Mouse (Mus musculus) cerebellum, adult 2 months (tissue): ENCODE data around the gene March10. TPM values are rescaled to one million over a fixed set of nuclear protein-coding genes. Genes with fewer than 3 reads are reported as not detected.

Experiments used
- DNase-seq, 2 experiments: peaks; one replicate each; pipeline ENCODE4 v3.0.0; 2021
- H3K27ac ChIP-seq: fragments of 200-500 bp; 2 replicates; pipeline ENCODE4 v1.5.1; 2012; ENCODE audit warnings: low read length, control low read depth, inconsistent platforms; ENCODE audit not compliant: insufficient read depth
- H3K27me3 ChIP-seq: fragments of 200-500 bp; 2 replicates; pipeline ENCODE4 v1.6.1; 2012; ENCODE audit warnings: inconsistent platforms, mild to moderate bottlenecking, low read length, moderate library complexity; ENCODE audit not compliant: control insufficient read depth, insufficient read depth
- H3K4me1 ChIP-seq: fragments of 200-500 bp; 2 replicates; pipeline ENCODE4 v1.6.1; 2011; ENCODE audit warnings: low read length; ENCODE audit not compliant: control insufficient read depth, insufficient read depth
- H3K4me3 ChIP-seq: fragments of 200-500 bp; replicated peaks from 2 replicates; pipeline ENCODE3; 2011; ENCODE audit warnings: mild to moderate bottlenecking, low read depth, low read length, control low read depth; ENCODE audit not compliant: insufficient read depth
- CTCF ChIP-seq: fragments of 200-500 bp; IDR thresholded peaks from 2 replicates; pipeline ENCODE4 v1.5.1; 2011; ENCODE audit warnings: low read depth, mild to moderate bottlenecking, control low read depth, low read length, moderate library complexity, borderline replicate concordance; ENCODE audit not compliant: insufficient read depth
- POLR2A ChIP-seq: fragments of 200-500 bp; IDR thresholded peaks from 2 replicates; pipeline ENCODE4 v1.6.1; 2011; ENCODE audit warnings: low read length, control low read depth, borderline replicate concordance; ENCODE audit not compliant: insufficient read depth
- WGBS: fragments of 180-500 bp; shearing (Covaris S2); methylation state at CpG from one replicate; pipeline ENCODE4 v1.1.7; 2018; 5-methylcytosine and 5-hydroxymethylcytosine counted together
- polyA plus RNA-seq: library from polyadenylated mRNA; depleted of rRNA; stranded (reverse); fragments of >200 nt; gene quantifications from 2 replicates; pipeline ENCODE4 v1.2.3, GENCODE M21; 2012

March10 gene
- polyA plus RNA-seq, 1 experiment, result 0.39 TPM

DNA sequence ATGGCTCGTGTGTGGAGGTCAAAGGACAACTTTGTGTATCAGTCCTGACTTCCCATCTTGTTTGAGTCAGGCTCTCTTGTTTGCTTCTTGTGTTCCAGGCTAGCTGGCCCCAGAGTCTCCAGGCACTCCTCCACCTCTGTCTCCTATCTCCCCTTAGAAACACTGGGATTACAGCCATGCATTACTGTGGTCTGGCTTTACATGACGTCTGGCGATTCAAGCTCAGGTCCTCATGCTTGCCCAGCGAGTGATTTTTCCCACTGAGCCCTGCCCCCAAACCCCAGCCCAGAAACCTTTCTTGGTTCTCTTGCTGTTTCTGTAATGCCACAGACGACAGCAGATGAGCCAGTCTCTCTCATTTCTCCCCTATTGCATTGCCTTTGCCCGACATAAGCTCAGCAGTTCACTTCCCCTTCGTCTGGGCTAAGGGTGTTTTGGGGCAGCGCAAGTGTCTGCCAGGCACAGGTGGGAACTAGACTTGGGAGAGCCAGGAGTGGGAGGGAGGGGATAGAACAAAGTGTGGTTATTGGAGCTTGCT is 8.0 kb upstream of the March10 start:
- Histone ChIP-seq H3K4me3 (no peak overlapping the region), H3K4me1 (no peaks in the 10 kb centered on the region), H3K27ac (no peak overlapping the region), H3K27me3 (no peaks in the 10 kb centered on the region; the same call in 1 of the 2 replicates)
- no peak for DNase-seq
- WGBS, result 74% methylated on average over 8 of the region's 8 CpGs
- no peak for TF ChIP-seq CTCF
- TF ChIP-seq POLR2A, result no peak

- no peak overlapping the region for H3K27ac ChIP-seq
- H3K27me3 ChIP-seq, result no peaks in the 10 kb centered on the region; the same call in 1 of the 2 replicates
- H3K4me3 ChIP-seq, result no peak overlapping the region
- H3K4me1 ChIP-seq, result peaks cover 3% of the 10 kb centered on the region; the same call in 1 of the 2 replicates
- 52% methylated on average over 5 of the region's 5 CpGs for WGBS
- no peak for TF ChIP-seq POLR2A
- TF ChIP-seq CTCF, result no peak
- DNase-seq, result no peak
Measured at GRCm38 (mm10) chr11:105459900-105460299, 3.4 kb upstream of the March10 start.

- TF ChIP-seq CTCF, result no peak
- no peak for TF ChIP-seq POLR2A
- peak overlapping the region; percentile 21 for H3K4me3 ChIP-seq
- H3K27ac ChIP-seq, result no peak overlapping the region
- DNase-seq, result no peak
- H3K27me3 ChIP-seq, result no peaks in the 10 kb centered on the region
- WGBS, result 29% methylated on average over 7 of the region's 7 CpGs
- H3K4me1 ChIP-seq, result peaks cover 3% of the 10 kb centered on the region; the same call in 1 of the 2 replicates
Measured at GRCm38 (mm10) chr11:105457041-105457440, 506 bp upstream of the March10 start.

GRCm38 (mm10) chr11:105455118-105455517 is 1.4 kb downstream of the March10 start:
- no peak overlapping the region for H3K27ac ChIP-seq
- 94% methylated on average over 5 of the region's 5 CpGs for WGBS
- no peak for DNase-seq
- TF ChIP-seq POLR2A (no peak), CTCF (no peak)
- H3K4me1 ChIP-seq, result peaks cover 3% of the 10 kb centered on the region; the same call in 1 of the 2 replicates
- H3K4me3 ChIP-seq, result no peak overlapping the region
- no peaks in the 10 kb centered on the region for H3K27me3 ChIP-seq

- Histone ChIP-seq H3K4me1 (peaks cover 3% of the 10 kb centered on the region; the same call in 1 of the 2 replicates), H3K27me3 (no peaks in the 10 kb centered on the region), H3K27ac (no peak overlapping the region), H3K4me3 (no peak overlapping the region)
- 95% methylated on average over 4 of the region's 4 CpGs for WGBS
- no peak for TF ChIP-seq POLR2A
- no peak for TF ChIP-seq CTCF
- DNase-seq, result no peak
Measured at GRCm38 (mm10) chr11:105453084-105453483, 3.5 kb downstream of the March10 start.

- TF ChIP-seq CTCF, result no peak
- TF ChIP-seq POLR2A, result no peak
- 94% methylated on average over 4 of the region's 4 CpGs for WGBS
- no peak overlapping the region for H3K27ac ChIP-seq
- H3K4me3 ChIP-seq, result no peak overlapping the region
- no peaks in the 10 kb centered on the region for H3K27me3 ChIP-seq
- peaks cover 2% of the 10 kb centered on the region; the same call in 1 of the 2 replicates for H3K4me1 ChIP-seq
- no peak for DNase-seq
Measured at GRCm38 (mm10) chr11:105452504-105452903, 4.0 kb downstream of the March10 start.

DNA sequence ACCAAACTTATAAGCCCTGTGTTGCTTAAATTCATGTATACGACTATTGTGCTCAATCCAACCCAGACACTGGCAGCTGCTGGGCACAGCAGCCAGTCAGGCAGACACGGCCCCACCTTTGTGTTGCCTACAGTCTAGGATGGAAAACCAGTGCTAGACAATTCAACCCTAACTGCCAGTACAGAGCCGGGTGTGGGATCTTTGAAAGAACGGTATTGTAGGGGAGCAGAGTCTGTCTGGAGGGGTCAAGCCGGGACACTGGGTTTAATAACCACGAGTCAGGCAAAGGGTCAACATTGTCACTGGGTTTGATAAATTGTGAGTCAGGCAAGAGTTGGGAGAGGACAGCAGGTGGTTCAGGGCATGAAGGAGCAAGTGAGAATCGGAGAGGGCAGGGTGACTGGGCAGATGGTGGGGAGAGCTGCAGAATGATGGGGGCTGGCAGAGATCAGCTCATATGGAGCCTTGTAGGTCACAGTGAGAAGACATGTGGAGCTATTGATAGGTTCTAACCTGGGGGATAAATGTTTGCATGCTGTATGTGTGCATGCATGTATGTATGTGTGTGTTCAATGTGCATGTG is 4.9 kb downstream of the March10 start:
- Histone ChIP-seq H3K27me3 (no peaks in the 10 kb centered on the region), H3K4me1 (no peaks in the 10 kb centered on the region), H3K4me3 (no peak overlapping the region), H3K27ac (no peak overlapping the region)
- DNase-seq, result no peak
- TF ChIP-seq POLR2A (no peak), CTCF (no peak)
- WGBS, result 65% methylated on average over 7 of the region's 7 CpGs

- DNase-seq, result no peak
- 75% methylated on average over 12 of the region's 12 CpGs for WGBS
- H3K27ac ChIP-seq, result no peak overlapping the region
- H3K4me3 ChIP-seq, result no peak overlapping the region
- peaks cover 4% of the 10 kb centered on the region; the same call in 1 of the 2 replicates for H3K4me1 ChIP-seq
- TF ChIP-seq POLR2A (no peak), CTCF (no peak)
- H3K27me3 ChIP-seq, result no peaks in the 10 kb centered on the region
Measured at GRCm38 (mm10) chr11:105449581-105450315, 6.8 kb downstream of the March10 start.
